8 mouse cellular contexts compared by ENCODE assay signal in the genomic region with DNA sequence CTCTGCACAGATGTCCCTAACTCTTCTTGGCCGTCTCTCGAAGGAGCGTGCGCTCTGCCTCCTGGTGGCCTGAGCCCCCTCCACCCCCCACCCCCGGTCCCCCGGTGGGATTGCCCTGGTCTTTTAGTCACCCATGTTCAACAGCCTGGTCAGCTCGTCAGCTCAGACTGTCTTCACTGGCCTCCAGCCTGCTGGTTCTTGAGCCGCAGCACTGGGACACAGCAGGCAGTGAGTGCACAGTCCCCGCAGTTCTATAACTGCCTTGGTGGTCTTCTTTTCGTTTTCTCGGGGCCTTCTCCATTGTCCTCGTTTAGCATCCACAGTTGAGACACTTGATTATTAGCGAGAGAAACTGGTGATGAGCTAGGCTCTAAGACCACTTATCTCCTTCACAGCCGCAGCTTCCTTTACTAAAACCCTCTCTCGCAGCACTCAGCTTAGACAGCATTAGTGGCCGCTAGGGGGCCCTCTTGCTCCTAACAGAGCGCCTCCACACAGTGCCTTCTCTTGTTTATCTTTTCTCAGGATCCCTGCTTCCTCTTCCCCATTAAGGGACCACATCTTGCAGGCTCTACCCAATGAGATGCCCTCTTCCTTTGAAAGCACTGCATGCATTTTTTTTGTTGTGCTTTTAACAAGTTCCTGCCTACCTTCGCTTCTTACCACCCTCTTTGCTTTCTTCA. TPM values are rescaled to one million over a fixed set of nuclear protein-coding genes. Genes with fewer than 3 reads are reported as not detected.
DNase-seq lines count a peak whose midpoint lies in the region; ATAC-seq and TF ChIP-seq lines count a peak whose summit lies in the region.

No protein-coding gene starts in this region.

- H3K9me3 ChIP-seq in embryonic facial prominence, embryonic 13.5 days: no peaks in the 10 kb centered on the region
- H3K9me3 ChIP-seq in heart, embryonic 11.5 days (replicated peaks; ENCODE audit: control insufficient read depth, low read length): no peaks in the 10 kb centered on the region
- H3K9me3 ChIP-seq in kidney, embryonic 14.5 days (ENCODE audit: control insufficient read depth, low read length): no peaks in the 10 kb centered on the region
- no peaks in the 10 kb centered on the region for H3K9me3 ChIP-seq in liver, embryonic 12.5 days (replicated peaks)

- WGBS in embryonic facial prominence, embryonic 13.5 days: 32% methylated on average over 18 of the region's 18 CpGs
- 26% methylated on average over 18 of the region's 18 CpGs for WGBS in heart, embryonic 11.5 days (ENCODE audit: insufficient replicate concordance)
- 32% methylated on average over 18 of the region's 18 CpGs for WGBS in kidney, embryonic 14.5 days
- 33% methylated on average over 18 of the region's 18 CpGs for WGBS in liver, embryonic 12.5 days (ENCODE audit: insufficient replicate concordance)

- H3K27me3 ChIP-seq in embryonic facial prominence, embryonic 13.5 days: no peaks in the 10 kb centered on the region
- no peaks in the 10 kb centered on the region for H3K27me3 ChIP-seq in heart, embryonic 11.5 days (ENCODE audit: control insufficient read depth, insufficient read depth, low read length)
- no peaks in the 10 kb centered on the region for H3K27me3 ChIP-seq in kidney, embryonic 14.5 days (ENCODE audit: control insufficient read depth, insufficient read depth, low read length)
- 0 out of 2 replicates have a peak, but pooled peaks cover 8% of the 10 kb centered on the region for H3K27me3 ChIP-seq in liver, embryonic 12.5 days (replicated peaks)
- no peaks in the 10 kb centered on the region for H3K27me3 ChIP-seq in testis, adult 2 months (ENCODE audit: control insufficient read depth, insufficient read depth, low read length)

- H3K27ac ChIP-seq in embryonic facial prominence, embryonic 13.5 days: peak overlapping the region; percentile 16; the same call in 1 of the 2 replicates
- H3K27ac ChIP-seq in heart, embryonic 11.5 days (ENCODE audit: low read depth, low read length): no peak overlapping the region
- H3K27ac ChIP-seq in kidney, embryonic 14.5 days (ENCODE audit: low read depth, low read length): no peak overlapping the region
- H3K27ac ChIP-seq in liver, embryonic 12.5 days: no peak overlapping the region
- H3K27ac ChIP-seq in testis, adult 2 months (ENCODE audit: control insufficient read depth, insufficient read depth, low read depth, low read length): no peak overlapping the region

- peak; percentile 48; the same call in 1 of the 2 replicates for TF ChIP-seq CTCF in testis, adult 2 months (IDR thresholded peaks at IDR 0.05; ENCODE audit: control insufficient read depth, insufficient read depth, insufficient replicate concordance, low read depth, low read length)

- no peak overlapping the region for H3K4me3 ChIP-seq in embryonic facial prominence, embryonic 13.5 days
- peak overlapping the region; percentile 8; the same call in 1 of the 2 replicates for H3K4me3 ChIP-seq in heart, embryonic 11.5 days (ENCODE audit: low read depth, low read length)
- no peak overlapping the region for H3K4me3 ChIP-seq in kidney, embryonic 14.5 days (ENCODE audit: low read length)
- H3K4me3 ChIP-seq in liver, embryonic 12.5 days: no peak overlapping the region
- no peak overlapping the region for H3K4me3 ChIP-seq in testis, adult 2 months (ENCODE audit: control insufficient read depth, low read depth, low read length)

- peak; percentile 78; the same call in 1 of the 2 replicates for ATAC-seq in embryonic facial prominence, embryonic 13.5 days (ENCODE audit: insufficient number of reproducible peaks, insufficient read depth, low FRiP score, low TSS enrichment, low read depth)
- 0 out of 2 replicates have a peak, but pooled peaks have one; percentile 49 for ATAC-seq in heart, embryonic 11.5 days (replicated peaks; ENCODE audit: insufficient number of reproducible peaks, low FRiP score, low TSS enrichment)
- ATAC-seq in kidney, embryonic 14.5 days (ENCODE audit: low FRiP score, low TSS enrichment): peak; percentile 83
- peak; percentile 74 for ATAC-seq in liver, embryonic 12.5 days

- no peaks in the 10 kb centered on the region for H3K36me3 ChIP-seq in embryonic facial prominence, embryonic 13.5 days
- no peaks in the 10 kb centered on the region for H3K36me3 ChIP-seq in heart, embryonic 11.5 days (ENCODE audit: control insufficient read depth, insufficient read depth, low read length)
- peaks cover 3% of the 10 kb centered on the region for H3K36me3 ChIP-seq in kidney, embryonic 14.5 days (ENCODE audit: control insufficient read depth, insufficient read depth, low read length)
- no peaks in the 10 kb centered on the region for H3K36me3 ChIP-seq in liver, embryonic 12.5 days
- H3K36me3 ChIP-seq in testis, adult 2 months (ENCODE audit: control insufficient read depth, insufficient read depth, low read length): no peaks in the 10 kb centered on the region

- peak; percentile 65 for DNase-seq in A20 (ENCODE audit: low read depth, low spot score)
- peak; percentile 80 to 90 for DNase-seq in adrenal gland, postnatal 36 days
- peak; percentile 78 for DNase-seq in neural tube, embryonic 10.5 days (ENCODE audit: extremely low spot score, low spot score)

- 0 out of 2 replicates have a peak overlapping the region, but pooled peaks have one; percentile 16 for H3K4me2 ChIP-seq in embryonic facial prominence, embryonic 13.5 days
- H3K4me2 ChIP-seq in heart, embryonic 11.5 days: peak overlapping the region; percentile 53
- 0 out of 2 replicates have a peak overlapping the region, but pooled peaks have one; percentile 3 for H3K4me2 ChIP-seq in kidney, embryonic 14.5 days (replicated peaks; ENCODE audit: low read depth, low read length)
- 0 out of 2 replicates have a peak overlapping the region, but pooled peaks have one; percentile 3 for H3K4me2 ChIP-seq in liver, embryonic 12.5 days

- H3K9ac ChIP-seq in embryonic facial prominence, embryonic 13.5 days: 0 out of 2 replicates have a peak overlapping the region, but pooled peaks have one; percentile 49
- no peak overlapping the region for H3K9ac ChIP-seq in heart, embryonic 11.5 days (ENCODE audit: low read depth, low read length)
- no peak overlapping the region for H3K9ac ChIP-seq in kidney, embryonic 14.5 days (ENCODE audit: low read depth, low read length)
- no peak overlapping the region for H3K9ac ChIP-seq in liver, embryonic 12.5 days

- TF ChIP-seq POLR2A in testis, adult 2 months (IDR thresholded peaks at IDR 0.05; ENCODE audit: control insufficient read depth, low read depth, low read length): no peak

- H3K4me1 ChIP-seq in embryonic facial prominence, embryonic 13.5 days: peaks cover 60% of the 10 kb centered on the region
- H3K4me1 ChIP-seq in heart, embryonic 11.5 days (ENCODE audit: control insufficient read depth, insufficient read depth, low read length): peaks cover 12% of the 10 kb centered on the region
- peaks cover 21% of the 10 kb centered on the region for H3K4me1 ChIP-seq in kidney, embryonic 14.5 days (ENCODE audit: control insufficient read depth, insufficient read depth, low read length)
- H3K4me1 ChIP-seq in liver, embryonic 12.5 days: 0 out of 2 replicates have a peak, but pooled peaks cover 5% of the 10 kb centered on the region
- H3K4me1 ChIP-seq in testis, adult 2 months (ENCODE audit: control insufficient read depth, insufficient read depth, low read length): peaks cover 6% of the 10 kb centered on the region

RNA-seq across cellular contexts. Expression of a gene that starts 52.0 kb away (rescaled TPM):
- total RNA-seq in adrenal gland, postnatal 36 days (2021): 1,000 to 10,000 TPM; 1,153 to 1,605 TPM
- polyA plus RNA-seq in embryonic facial prominence, embryonic 13.5 days (2015; fragmentation: Nextera tagmentation; extraction: Ambion mirVana): 501 and 535 TPM in 2 replicates
- polyA plus RNA-seq in heart, embryonic 11.5 days (2014; fragmentation: Nextera tagmentation; extraction: Ambion mirVana): 444 and 455 TPM in 2 replicates
- 844 and 1,016 TPM in 2 replicates for polyA plus RNA-seq in kidney, embryonic 14.5 days (2014; fragmentation: Nextera tagmentation; extraction: Ambion mirVana)
- 133 and 145 TPM in 2 replicates for polyA plus RNA-seq in liver, embryonic 12.5 days (2016; fragmentation: Nextera tagmentation; extraction: Ambion mirVana)
- polyA plus RNA-seq in testis, adult 2 months (2012; rRNA removed): 174 and 198 TPM in 2 replicates

Comparison
In these comparisons a context has a peak if more than half of its experiments do, and no peak if none do; other contexts are left out.
1. H3K4me2 ChIP-seq: peak in every context shown above with its lines; median percentile 53 in heart, embryonic 11.5 days; 16 in embryonic facial prominence, embryonic 13.5 days; 3 in kidney, embryonic 14.5 days; 3 in liver, embryonic 12.5 days.